Mouse (Mus musculus) forelimb bud, embryonic 11.5 days (tissue): ENCODE data around the gene Dnajc4.

ENCODE experiments used
- DNase-seq: peaks from one replicate; pipeline ENCODE4 v3.0.0-alpha.2; 2012; ENCODE audit warnings: low read depth, low spot score

Gene Dnajc4

GRCm38 (mm10) chr19:6992011-6992858, at the start of gene Dnajc4:
Dnajc4 (minus strand) TSS chr19:6992572.
- DNase-seq = peak; percentile 96

GRCm38 (mm10) chr19:7041171-7041570, 48.8 kb upstream of the Dnajc4 start:
- no peak for DNase-seq

- no peak for DNase-seq
These were observed 48.3 kb upstream of the Dnajc4 start for GRCm38 (mm10) chr19:7040637-7041130.

GRCm38 (mm10) chr19:7039841-7040636, 47.7 kb upstream of the Dnajc4 start, which contains the start of gene Stip1:
Stip1 (minus strand) TSS chr19:7039967.
- peak; percentile 100 for DNase-seq

GRCm38 (mm10) chr19:7039088-7039720, 46.8 kb upstream of the Dnajc4 start:
- DNase-seq = peak; percentile 47

- no peak for DNase-seq
These were observed 41.6 kb upstream of the Dnajc4 start for GRCm38 (mm10) chr19:7034006-7034405.

- DNase-seq = no peak
These were observed 37.2 kb upstream of the Dnajc4 start for GRCm38 (mm10) chr19:7029531-7029930.

GRCm38 (mm10) chr19:7020224-7020641, 27.9 kb upstream of the Dnajc4 start:
- DNase-seq = peak; percentile 52

- DNase-seq = no peak
These were observed 26.8 kb upstream of the Dnajc4 start, which contains the start of gene Fermt3 for GRCm38 (mm10) chr19:7019191-7019590. Fermt3 (minus strand) TSS chr19:7019469.

- no peak for DNase-seq
These were observed 26.2 kb upstream of the Dnajc4 start for GRCm38 (mm10) chr19:7018546-7018945.

- DNase-seq = no peak
These were observed 25.4 kb upstream of the Dnajc4 start for GRCm38 (mm10) chr19:7017541-7018457.

GRCm38 (mm10) chr19:7014481-7015135, 22.2 kb upstream of the Dnajc4 start:
- DNase-seq = no peak

- DNase-seq = no peak
These were observed 21.6 kb upstream of the Dnajc4 start for GRCm38 (mm10) chr19:7013984-7014383.

- no peak for DNase-seq
These were observed 20.1 kb upstream of the Dnajc4 start for GRCm38 (mm10) chr19:7012426-7012825.

GRCm38 (mm10) chr19:7006892-7007593, 14.7 kb upstream of the Dnajc4 start:
- no peak for DNase-seq

- no peak for DNase-seq
These were observed 7.1 kb upstream of the Dnajc4 start for GRCm38 (mm10) chr19:6999360-7000063.

GRCm38 (mm10) chr19:6997721-6998290, 5.4 kb upstream of the Dnajc4 start:
- no peak for DNase-seq

- peak; percentile 85 for DNase-seq
These were observed 3.6 kb upstream of the Dnajc4 start, which contains the start of the genes Nudt22 and Trpt1 for GRCm38 (mm10) chr19:6996006-6996405. Nudt22 (minus strand) TSS chr19:6996117. Trpt1 (plus strand) TSS chr19:6996131.
